Mouse (Mus musculus) kidney, postnatal 36 days (tissue): ENCODE measurements at regions not wholly inside any gene's neighbourhood (a gene's known extent, or its start where the extent isn't known, plus 50 kb on each side); places are given as distances from the start of the nearest gene placed in this dataset.
A peak's percentile ranks its signal among the peaks of the same experiment; 100 is the strongest.

Experiments
- DNase-seq, 2 experiments: peaks; one replicate each; pipeline ENCODE4 v3.0.0; 2021 to 2022; ENCODE audit warnings: mixed read lengths in 2 of 2

DNA sequence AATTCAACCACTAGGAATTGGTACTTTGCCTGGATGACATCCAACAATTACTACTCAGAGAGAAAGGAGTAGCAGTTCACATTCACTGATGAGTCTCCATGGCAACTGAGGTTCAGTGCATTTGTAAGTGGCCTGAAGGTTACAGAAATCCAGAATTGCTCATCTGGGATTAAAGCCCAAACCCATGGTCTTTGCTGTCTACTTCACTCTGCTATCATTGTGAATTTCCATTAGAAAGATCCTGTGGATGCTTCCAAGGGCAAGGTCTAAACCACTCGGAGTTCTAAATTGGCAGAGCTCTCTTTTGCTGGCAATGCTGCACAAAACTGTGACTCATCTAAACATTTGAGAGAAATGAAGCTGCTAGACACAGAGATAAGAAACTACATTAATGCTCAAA, 319.9 kb upstream of the Tbl1x start:
- no peak for DNase-seq

DNA sequence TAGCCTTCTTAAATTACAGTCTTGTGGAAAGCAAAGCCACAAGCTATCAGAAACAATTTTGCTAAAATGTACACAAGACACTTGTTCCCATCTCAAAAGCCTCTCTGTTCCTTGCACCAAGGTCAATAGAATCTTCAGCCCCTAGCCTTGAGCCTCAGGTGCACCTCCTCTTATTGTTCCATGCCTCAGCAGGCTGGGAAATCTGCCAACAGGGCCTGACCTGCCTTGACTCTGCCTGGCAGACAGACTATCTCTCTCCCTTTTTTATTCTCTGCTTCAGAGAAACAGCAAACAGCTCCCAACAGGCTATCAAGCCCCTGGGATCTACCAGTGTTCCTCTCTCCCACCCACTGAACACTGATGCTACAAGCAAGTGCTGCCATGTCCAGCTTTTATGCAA, 302.1 kb upstream of the Tbl1x start:
- peak; percentile 2 to 44 for DNase-seq

DNA sequence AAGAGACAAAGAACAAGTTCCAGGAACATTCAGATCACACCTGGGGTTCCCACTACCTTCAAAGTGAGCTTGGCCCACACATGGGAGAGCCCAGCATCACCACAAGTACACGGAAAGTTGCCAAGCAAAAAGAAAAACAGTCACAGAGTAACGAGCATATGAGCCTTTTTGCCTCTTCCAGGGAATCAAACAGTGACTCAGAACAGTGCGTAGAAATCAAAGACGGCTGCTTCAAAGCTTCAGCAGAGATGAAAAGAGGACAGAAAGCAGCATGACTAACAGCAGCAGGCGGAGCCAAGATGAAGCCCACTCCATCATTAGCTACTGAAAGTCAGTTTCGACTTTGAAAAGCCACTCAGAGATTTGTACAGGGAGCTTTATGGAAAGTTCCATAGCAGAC, 291.5 kb upstream of the Tbl1x start:
- no peak for DNase-seq
